Mouse (Mus musculus): Measurements from ENCODE around the gene Ap1s1. TPM values are rescaled to one million over a fixed set of nuclear protein-coding genes. Genes with fewer than 3 reads are reported as not detected.
A peak's percentile ranks its signal among the peaks of the same experiment; 100 is the strongest.

Ap1s1 gene
- polyA plus RNA-seq, 1 experiment from 2014 or later, result 154 TPM

- Histone ChIP-seq H3K9ac (ENCODE audit: low read depth, low read length) (no peak within 1 kb of the TSS), H3K4me1 (replicated peaks; ENCODE audit: control insufficient read depth, insufficient read depth, low read length) (no peaks in the 10 kb centered on the region), H3K4me2 (replicated peaks; ENCODE audit: low read depth, low read length) (peak within 1 kb of the TSS; percentile 39), H3K9me3 (ENCODE audit: control insufficient read depth, low read length) (no peaks in the 10 kb centered on the region), H3K27ac (ENCODE audit: low read depth, low read length) (no peak within 1 kb of the TSS), H3K36me3 (ENCODE audit: control insufficient read depth, insufficient read depth, low read length) (no peaks in the 10 kb centered on the region), H3K4me3 (ENCODE audit: low read depth, low read length) (no peak within 1 kb of the TSS), H3K27me3 (ENCODE audit: control insufficient read depth, insufficient read depth, low read length) (no peaks in the 10 kb centered on the region)
- ATAC-seq (ENCODE audit: low FRiP score), result no peak
- DNase-seq (ENCODE audit: low spot score), result peak; percentile 60
- WGBS, result 19% methylated on average over 23 of the region's 23 CpGs
Measured at GRCm38 (mm10) chr5:137072079-137072960, 26.4 kb upstream of the Ap1s1 start, which contains the start of gene Serpine1. Gene Serpine1, minus strand, starts transcription at chr5:137072268.

- DNase-seq (ENCODE audit: low spot score), result no peak
- Histone ChIP-seq H3K4me1 (replicated peaks; ENCODE audit: control insufficient read depth, insufficient read depth, low read length) (no peaks in the 10 kb centered on the region), H3K4me3 (ENCODE audit: low read depth, low read length) (no peak overlapping the region), H3K4me2 (replicated peaks; ENCODE audit: low read depth, low read length) (no peak overlapping the region), H3K27ac (ENCODE audit: low read depth, low read length) (no peak overlapping the region), H3K36me3 (ENCODE audit: control insufficient read depth, insufficient read depth, low read length) (no peaks in the 10 kb centered on the region), H3K9ac (ENCODE audit: low read depth, low read length) (no peak overlapping the region), H3K9me3 (ENCODE audit: control insufficient read depth, low read length) (no peaks in the 10 kb centered on the region), H3K27me3 (ENCODE audit: control insufficient read depth, insufficient read depth, low read length) (no peaks in the 10 kb centered on the region)
- no peak for ATAC-seq (ENCODE audit: low FRiP score)
- WGBS, result 85% methylated on average over 19 of the region's 19 CpGs
Measured at GRCm38 (mm10) chr5:137070881-137071605, 25.1 kb upstream of the Ap1s1 start.

- ATAC-seq (ENCODE audit: low FRiP score), result no peak
- Histone ChIP-seq H3K4me3 (ENCODE audit: low read depth, low read length) (no peak overlapping the region), H3K36me3 (ENCODE audit: control insufficient read depth, insufficient read depth, low read length) (no peaks in the 10 kb centered on the region), H3K4me2 (replicated peaks; ENCODE audit: low read depth, low read length) (no peak overlapping the region), H3K27me3 (ENCODE audit: control insufficient read depth, insufficient read depth, low read length) (no peaks in the 10 kb centered on the region), H3K9ac (ENCODE audit: low read depth, low read length) (no peak overlapping the region), H3K9me3 (ENCODE audit: control insufficient read depth, low read length) (no peaks in the 10 kb centered on the region), H3K27ac (ENCODE audit: low read depth, low read length) (no peak overlapping the region), H3K4me1 (replicated peaks; ENCODE audit: control insufficient read depth, insufficient read depth, low read length) (no peaks in the 10 kb centered on the region)
- no peak for DNase-seq (ENCODE audit: low spot score)
- 73% methylated on average over 4 of the region's 4 CpGs for WGBS
Measured at GRCm38 (mm10) chr5:137068711-137069110, 22.8 kb upstream of the Ap1s1 start.

GRCm38 (mm10) chr5:137065923-137066322, 20.0 kb upstream of the Ap1s1 start:
- no peak for ATAC-seq (ENCODE audit: low FRiP score)
- H3K4me2 ChIP-seq (replicated peaks; ENCODE audit: low read depth, low read length), result no peak overlapping the region
- H3K27me3 ChIP-seq (ENCODE audit: control insufficient read depth, insufficient read depth, low read length), result no peaks in the 10 kb centered on the region
- H3K4me3 ChIP-seq (ENCODE audit: low read depth, low read length), result no peak overlapping the region
- no peak overlapping the region for H3K27ac ChIP-seq (ENCODE audit: low read depth, low read length)
- DNase-seq (ENCODE audit: low spot score), result peak; percentile 17
- H3K9me3 ChIP-seq (ENCODE audit: control insufficient read depth, low read length), result no peaks in the 10 kb centered on the region
- no peaks in the 10 kb centered on the region for H3K36me3 ChIP-seq (ENCODE audit: control insufficient read depth, insufficient read depth, low read length)
- no peaks in the 10 kb centered on the region for H3K4me1 ChIP-seq (replicated peaks; ENCODE audit: control insufficient read depth, insufficient read depth, low read length)
- no peak overlapping the region for H3K9ac ChIP-seq (ENCODE audit: low read depth, low read length)
- WGBS, result 75% methylated on average over 8 of the region's 8 CpGs

GRCm38 (mm10) chr5:137065454-137065853, 19.5 kb upstream of the Ap1s1 start:
- Histone ChIP-seq H3K4me2 (replicated peaks; ENCODE audit: low read depth, low read length) (no peak overlapping the region), H3K36me3 (ENCODE audit: control insufficient read depth, insufficient read depth, low read length) (no peaks in the 10 kb centered on the region), H3K9me3 (ENCODE audit: control insufficient read depth, low read length) (no peaks in the 10 kb centered on the region), H3K4me3 (ENCODE audit: low read depth, low read length) (no peak overlapping the region), H3K27me3 (ENCODE audit: control insufficient read depth, insufficient read depth, low read length) (no peaks in the 10 kb centered on the region), H3K4me1 (replicated peaks; ENCODE audit: control insufficient read depth, insufficient read depth, low read length) (no peaks in the 10 kb centered on the region), H3K27ac (ENCODE audit: low read depth, low read length) (no peak overlapping the region), H3K9ac (ENCODE audit: low read depth, low read length) (no peak overlapping the region)
- WGBS, result 68% methylated on average over 6 of the region's 6 CpGs
- ATAC-seq (ENCODE audit: low FRiP score) (no peak), DNase-seq (ENCODE audit: low spot score) (no peak)

- DNase-seq (ENCODE audit: low spot score) (no peak), ATAC-seq (ENCODE audit: low FRiP score) (no peak)
- H3K4me3 ChIP-seq (ENCODE audit: low read depth, low read length), result no peak overlapping the region
- 95% methylated on average over 5 of the region's 5 CpGs for WGBS
- no peak overlapping the region for H3K27ac ChIP-seq (ENCODE audit: low read depth, low read length)
- H3K9me3 ChIP-seq (ENCODE audit: control insufficient read depth, low read length), result no peaks in the 10 kb centered on the region
- H3K4me1 ChIP-seq (replicated peaks; ENCODE audit: control insufficient read depth, insufficient read depth, low read length), result no peaks in the 10 kb centered on the region
- no peak overlapping the region for H3K9ac ChIP-seq (ENCODE audit: low read depth, low read length)
- H3K36me3 ChIP-seq (ENCODE audit: control insufficient read depth, insufficient read depth, low read length), result no peaks in the 10 kb centered on the region
- H3K27me3 ChIP-seq (ENCODE audit: control insufficient read depth, insufficient read depth, low read length), result no peaks in the 10 kb centered on the region
- no peak overlapping the region for H3K4me2 ChIP-seq (replicated peaks; ENCODE audit: low read depth, low read length)
Measured at GRCm38 (mm10) chr5:137062601-137063000, 16.7 kb upstream of the Ap1s1 start.

- Histone ChIP-seq H3K36me3 (ENCODE audit: control insufficient read depth, insufficient read depth, low read length) (no peaks in the 10 kb centered on the region), H3K4me1 (replicated peaks; ENCODE audit: control insufficient read depth, insufficient read depth, low read length) (no peaks in the 10 kb centered on the region), H3K4me3 (ENCODE audit: low read depth, low read length) (no peak overlapping the region), H3K4me2 (replicated peaks; ENCODE audit: low read depth, low read length) (no peak overlapping the region), H3K9me3 (ENCODE audit: control insufficient read depth, low read length) (no peaks in the 10 kb centered on the region), H3K9ac (ENCODE audit: low read depth, low read length) (no peak overlapping the region), H3K27ac (ENCODE audit: low read depth, low read length) (no peak overlapping the region), H3K27me3 (ENCODE audit: control insufficient read depth, insufficient read depth, low read length) (no peaks in the 10 kb centered on the region)
- ATAC-seq (ENCODE audit: low FRiP score) (no peak), DNase-seq (ENCODE audit: low spot score) (peak; percentile 44)
- WGBS, result 20% methylated on average over 11 of the region's 12 CpGs
Measured at GRCm38 (mm10) chr5:137061809-137062481, 16.0 kb upstream of the Ap1s1 start.

- Histone ChIP-seq H3K4me2 (replicated peaks; ENCODE audit: low read depth, low read length) (no peak overlapping the region), H3K4me3 (ENCODE audit: low read depth, low read length) (no peak overlapping the region), H3K9ac (ENCODE audit: low read depth, low read length) (no peak overlapping the region), H3K27me3 (ENCODE audit: control insufficient read depth, insufficient read depth, low read length) (no peaks in the 10 kb centered on the region), H3K9me3 (ENCODE audit: control insufficient read depth, low read length) (no peaks in the 10 kb centered on the region), H3K27ac (ENCODE audit: low read depth, low read length) (no peak overlapping the region), H3K4me1 (replicated peaks; ENCODE audit: control insufficient read depth, insufficient read depth, low read length) (no peaks in the 10 kb centered on the region), H3K36me3 (ENCODE audit: control insufficient read depth, insufficient read depth, low read length) (no peaks in the 10 kb centered on the region)
- DNase-seq (ENCODE audit: low spot score) (no peak), ATAC-seq (ENCODE audit: low FRiP score) (no peak)
- WGBS, result 83% methylated on average over 5 of the region's 5 CpGs
Measured at GRCm38 (mm10) chr5:137054873-137055272, 8.9 kb upstream of the Ap1s1 start.

Measured in hindbrain, embryonic 11.5 days (tissue).